Mouse (Mus musculus): ENCODE measurements around the gene Cyfip2. TPM values are rescaled to one million over a fixed set of nuclear protein-coding genes. Genes with fewer than 3 reads are reported as not detected.
"Not testable (repeated sequence)": the region's sequence is repeated elsewhere in the genome, so short reads cannot be mapped to it uniquely, and the experiment has no call there.

The Cyfip2 gene
- polyA plus RNA-seq, 1 experiment from 2014 or later = 7.3 TPM

GRCm38 (mm10) chr11:46184946-46185345, 127.7 kb downstream of the Cyfip2 start:
- H3K4me3 ChIP-seq = no peak overlapping the region
- no peak for DNase-seq (ENCODE audit: low spot score)
- 72% methylated on average over 3 of the region's 3 CpGs for WGBS
- H3K4me1 ChIP-seq = no peaks in the 10 kb centered on the region
- peak overlapping the region; percentile 17; the same call in 1 of the 2 replicates for H3K27ac ChIP-seq
- H3K9me3 ChIP-seq = no peaks in the 10 kb centered on the region
- no peaks in the 10 kb centered on the region for H3K27me3 ChIP-seq (ENCODE audit: insufficient read depth, poor library complexity, severe bottlenecking)
- no peaks in the 10 kb centered on the region for H3K36me3 ChIP-seq

- H3K27me3 ChIP-seq (ENCODE audit: insufficient read depth, poor library complexity, severe bottlenecking); H3K4me3 ChIP-seq; H3K36me3 ChIP-seq; H3K27ac ChIP-seq; DNase-seq (ENCODE audit: low spot score); H3K9me3 ChIP-seq; H3K4me1 ChIP-seq: not testable (repeated sequence)
- 86% methylated on average over 1 of the region's 1 CpGs for WGBS
These were observed 130.6 kb downstream of the Cyfip2 start for GRCm38 (mm10) chr11:46182031-46182430.

GRCm38 (mm10) chr11:46177246-46178043, 135.2 kb downstream of the Cyfip2 start:
- Histone ChIP-seq H3K4me3 (no peak overlapping the region), H3K9me3 (no peaks in the 10 kb centered on the region), H3K36me3 (no peaks in the 10 kb centered on the region), H3K4me1 (no peaks in the 10 kb centered on the region), H3K27ac (no peak overlapping the region), H3K27me3 (ENCODE audit: insufficient read depth, poor library complexity, severe bottlenecking) (no peaks in the 10 kb centered on the region)
- 77% methylated on average over 10 of the region's 10 CpGs for WGBS
- no peak for DNase-seq (ENCODE audit: low spot score)

- H3K27me3 ChIP-seq (ENCODE audit: insufficient read depth, poor library complexity, severe bottlenecking) = no peaks in the 10 kb centered on the region
- H3K27ac ChIP-seq = no peak overlapping the region
- WGBS = 88% methylated on average over 6 of the region's 6 CpGs
- no peak overlapping the region for H3K4me3 ChIP-seq
- no peaks in the 10 kb centered on the region for H3K9me3 ChIP-seq
- DNase-seq (ENCODE audit: low spot score) = no peak
- no peaks in the 10 kb centered on the region for H3K4me1 ChIP-seq
- no peaks in the 10 kb centered on the region for H3K36me3 ChIP-seq
These were observed 136.5 kb downstream of the Cyfip2 start for GRCm38 (mm10) chr11:46176155-46176554.

GRCm38 (mm10) chr11:46172128-46172527, 140.5 kb downstream of the Cyfip2 start:
- 90% methylated on average over 9 of the region's 9 CpGs for WGBS
- H3K36me3 ChIP-seq = no peaks in the 10 kb centered on the region
- no peak for DNase-seq (ENCODE audit: low spot score)
- no peak overlapping the region for H3K4me3 ChIP-seq
- H3K27ac ChIP-seq = no peak overlapping the region
- 0 out of 2 replicates have a peak, but pooled peaks cover 3% of the 10 kb centered on the region for H3K27me3 ChIP-seq (ENCODE audit: insufficient read depth, poor library complexity, severe bottlenecking)
- no peaks in the 10 kb centered on the region for H3K9me3 ChIP-seq
- peaks cover 10% of the 10 kb centered on the region for H3K4me1 ChIP-seq

- DNase-seq (ENCODE audit: low spot score) = no peak
- WGBS = 56% methylated on average over 3 of the region's 3 CpGs
- Histone ChIP-seq H3K4me3 (no peak overlapping the region), H3K4me1 (peaks cover 21% of the 10 kb centered on the region), H3K9me3 (no peaks in the 10 kb centered on the region), H3K36me3 (no peaks in the 10 kb centered on the region), H3K27ac (0 out of 2 replicates have a peak overlapping the region, but pooled peaks have one; percentile 36), H3K27me3 (ENCODE audit: insufficient read depth, poor library complexity, severe bottlenecking) (peaks cover 21% of the 10 kb centered on the region)
These were observed 142.8 kb downstream of the Cyfip2 start for GRCm38 (mm10) chr11:46169908-46170307.

- no peak for DNase-seq (ENCODE audit: low spot score)
- Histone ChIP-seq H3K36me3 (no peaks in the 10 kb centered on the region), H3K27me3 (ENCODE audit: insufficient read depth, poor library complexity, severe bottlenecking) (peaks cover 24% of the 10 kb centered on the region), H3K27ac (no peak overlapping the region), H3K4me1 (peaks cover 28% of the 10 kb centered on the region), H3K4me3 (no peak overlapping the region), H3K9me3 (no peaks in the 10 kb centered on the region)
- 81% methylated on average over 7 of the region's 7 CpGs for WGBS
These were observed 144.2 kb downstream of the Cyfip2 start for GRCm38 (mm10) chr11:46168506-46168905.

- Histone ChIP-seq H3K27me3 (ENCODE audit: insufficient read depth, poor library complexity, severe bottlenecking) (peaks cover 24% of the 10 kb centered on the region), H3K9me3 (no peaks in the 10 kb centered on the region), H3K27ac (peak within 1 kb of the TSS; percentile 85), H3K4me3 (peak within 1 kb of the TSS; percentile 84), H3K36me3 (no peaks in the 10 kb centered on the region), H3K4me1 (peaks cover 36% of the 10 kb centered on the region)
- no peak for DNase-seq (ENCODE audit: low spot score)
- WGBS = 3% methylated on average over 40 of the region's 40 CpGs
These were observed 146.6 kb downstream of the Cyfip2 start, which contains the start of gene Nipal4 for GRCm38 (mm10) chr11:46165866-46166585. Gene Nipal4 (minus strand): TSS chr11:46166508.

- no peak overlapping the region for H3K27ac ChIP-seq
- no peaks in the 10 kb centered on the region for H3K9me3 ChIP-seq
- H3K4me1 ChIP-seq = 0 out of 2 replicates have a peak, but pooled peaks cover 10% of the 10 kb centered on the region
- 0 out of 2 replicates have a peak, but pooled peaks cover 2% of the 10 kb centered on the region for H3K36me3 ChIP-seq
- no peaks in the 10 kb centered on the region for H3K27me3 ChIP-seq (ENCODE audit: insufficient read depth, poor library complexity, severe bottlenecking)
- no peak overlapping the region for H3K4me3 ChIP-seq
- no peak for DNase-seq (ENCODE audit: low spot score)
These were observed 155.2 kb downstream of the Cyfip2 start for GRCm38 (mm10) chr11:46157462-46157861.

GRCm38 (mm10) chr11:46156945-46157344, 155.7 kb downstream of the Cyfip2 start:
- Histone ChIP-seq H3K4me1 (0 out of 2 replicates have a peak, but pooled peaks cover 10% of the 10 kb centered on the region), H3K27ac (no peak overlapping the region), H3K27me3 (ENCODE audit: insufficient read depth, poor library complexity, severe bottlenecking) (no peaks in the 10 kb centered on the region), H3K4me3 (no peak overlapping the region), H3K9me3 (no peaks in the 10 kb centered on the region), H3K36me3 (0 out of 2 replicates have a peak, but pooled peaks cover 2% of the 10 kb centered on the region)
- DNase-seq (ENCODE audit: low spot score) = no peak
- WGBS = 80% methylated on average over 8 of the region's 8 CpGs

- 90% methylated on average over 5 of the region's 5 CpGs for WGBS
These were observed 166.0 kb downstream of the Cyfip2 start for GRCm38 (mm10) chr11:46146619-46147018.

GRCm38 (mm10) chr11:46145163-46145875, 167.3 kb downstream of the Cyfip2 start:
- no peaks in the 10 kb centered on the region for H3K4me1 ChIP-seq
- no peak for DNase-seq (ENCODE audit: low spot score)
- 88% methylated on average over 11 of the region's 11 CpGs for WGBS
- H3K27me3 ChIP-seq (ENCODE audit: insufficient read depth, poor library complexity, severe bottlenecking) = no peaks in the 10 kb centered on the region
- H3K4me3 ChIP-seq = no peak overlapping the region
- H3K36me3 ChIP-seq = peaks cover 62% of the 10 kb centered on the region
- H3K9me3 ChIP-seq = no peaks in the 10 kb centered on the region
- H3K27ac ChIP-seq = no peak overlapping the region

More at GRCm38 (mm10) chr11:46146619-46147018, 166.0 kb downstream of the Cyfip2 start:
- Histone ChIP-seq H3K27ac (no peak overlapping the region), H3K36me3 (peaks cover 49% of the 10 kb centered on the region), H3K4me1 (no peaks in the 10 kb centered on the region), H3K4me3 (no peak overlapping the region), H3K27me3 (ENCODE audit: insufficient read depth, poor library complexity, severe bottlenecking) (no peaks in the 10 kb centered on the region), H3K9me3 (no peaks in the 10 kb centered on the region)
- DNase-seq (ENCODE audit: low spot score) = no peak
